Mouse (Mus musculus) MEL (cell line): ENCODE results near the gene Washc4.

Source experiments
- CHD1 ChIP-seq: IDR thresholded peaks from 2 replicates; pipeline ENCODE4 v1.6.1; 2012; ENCODE audit warnings: low read depth, mild to moderate bottlenecking, inconsistent platforms, low read length, improper control_type of control experiment
- CHD2 ChIP-seq: IDR thresholded peaks from 2 replicates; pipeline ENCODE4 v1.6.1; 2011; ENCODE audit warnings: low read length, improper control_type of control experiment
- CTCF ChIP-seq, 3 experiments: IDR thresholded peaks in 2 of 3; conservative IDR thresholded peaks in 1 of 3; 2 replicates each; pipeline ENCODE4 v1.5.1; 2011 to 2012; ENCODE audit warnings: low read length in 3 of 3, low read depth in 2 of 3, mild to moderate bottlenecking in 2 of 3, improper control_type of control experiment in 1 of 3, inconsistent platforms in 1 of 3, mixed read lengths in 1 of 3, moderate library complexity in 1 of 3; ENCODE audit not compliant: control insufficient read depth in 1 of 3, insufficient read depth in 1 of 3, poor library complexity in 1 of 3, severe bottlenecking in 1 of 3
- ELF1 ChIP-seq: IDR thresholded peaks from 2 replicates; pipeline ENCODE4 v1.6.1; 2014; ENCODE audit warnings: low read depth, mild to moderate bottlenecking, inconsistent platforms, low read length, improper control_type of control experiment, moderate library complexity
- EP300 ChIP-seq, 2 experiments: IDR thresholded peaks; 2 replicates each; pipeline ENCODE4 v1.6.1; 2011; ENCODE audit warnings: improper control_type of control experiment in 2 of 2, low read length in 2 of 2, low read depth in 1 of 2, mild to moderate bottlenecking in 1 of 2
- GATA1 ChIP-seq: IDR thresholded peaks from 2 replicates; pipeline ENCODE4 v1.6.1; 2011; ENCODE audit warnings: low read depth, low read length, improper control_type of control experiment
- HCFC1 ChIP-seq: IDR thresholded peaks from 2 replicates; pipeline ENCODE4 v1.6.1; 2012; ENCODE audit warnings: low read depth, mild to moderate bottlenecking, inconsistent platforms, low read length, improper control_type of control experiment, moderate library complexity
- MAX ChIP-seq: IDR thresholded peaks from 2 replicates; pipeline ENCODE4 v1.6.1; 2011; ENCODE audit warnings: low read length, improper control_type of control experiment
- MAZ ChIP-seq: IDR thresholded peaks from 2 replicates; pipeline ENCODE4 v1.6.1; 2012; ENCODE audit warnings: low read depth, mild to moderate bottlenecking, inconsistent platforms, low read length, improper control_type of control experiment
- MXI1 ChIP-seq: IDR thresholded peaks from 2 replicates; pipeline ENCODE4 v1.6.1; 2011; ENCODE audit warnings: mild to moderate bottlenecking, low read depth, low read length, improper control_type of control experiment
- POLR2A ChIP-seq, 2 experiments: IDR thresholded peaks; 2 replicates each; pipeline ENCODE4 v1.6.1; 2011 to 2012; ENCODE audit warnings: low read length in 2 of 2, mild to moderate bottlenecking in 2 of 2, control low read depth in 1 of 2, improper control_type of control experiment in 1 of 2, low read depth in 1 of 2, moderate library complexity in 1 of 2; ENCODE audit not compliant: control insufficient read depth in 1 of 2, insufficient read depth in 1 of 2, poor library complexity in 1 of 2
- TCF12 ChIP-seq: IDR thresholded peaks from 2 replicates; pipeline ENCODE4 v1.6.1; 2014; ENCODE audit warnings: low read depth, mild to moderate bottlenecking, inconsistent platforms, low read length, improper control_type of control experiment, moderate library complexity
- ZMIZ1 ChIP-seq: IDR thresholded peaks from 2 replicates; pipeline ENCODE4 v1.6.1; 2012; ENCODE audit warnings: low read depth, mild to moderate bottlenecking, inconsistent platforms, low read length, improper control_type of control experiment, moderate library complexity
- ZNF384 ChIP-seq: IDR thresholded peaks from 2 replicates; pipeline ENCODE4 v1.6.1; 2012; ENCODE audit warnings: low read depth, mild to moderate bottlenecking, inconsistent platforms, low read length, improper control_type of control experiment

GRCm38 (mm10) chr10:83543439-83544102, at the start of gene Washc4:
- TF ChIP-seq CHD2 (no peak), ZNF384 (no peak), MAZ (peak; percentile 64; the same call in 1 of the 2 replicates), POLR2A (IDR thresholded peaks at IDR 0.05; ENCODE audit: control insufficient read depth in 1 of 2, insufficient read depth in 1 of 2, low read depth in 1 of 2, low read length in 2 of 2, poor library complexity in 1 of 2) (peak; percentile 83 to 97), HCFC1 (peak; percentile 94), CTCF (IDR thresholded peaks at IDR 0.05 in 2 of 3, conservative IDR thresholded peaks at IDR 0.05 in 1 of 3; ENCODE audit: control insufficient read depth in 1 of 3, insufficient read depth in 1 of 3, low read depth in 2 of 3, low read length in 3 of 3, poor library complexity in 1 of 3, severe bottlenecking in 1 of 3) (no peak), ELF1 (peak; percentile 61; the same call in 1 of the 2 replicates), CHD1 (no peak), TCF12 (peak; percentile 80), EP300 (IDR thresholded peaks at IDR 0.05; ENCODE audit: low read depth in 1 of 2, low read length in 2 of 2) (peak in 1 of 2 experiments; percentile 24; a peak in 1 of 4 replicates), MAX (peak; percentile 92), MXI1 (0 out of 2 replicates have a peak, but pooled peaks have one; percentile 67), ZMIZ1 (peak; percentile 89), GATA1 (no peak)
